Mouse (Mus musculus) megakaryocyte, embryonic 14.5 days (primary cell): ENCODE data around the gene Acsbg2.

Experiments
- FLI1 ChIP-seq: IDR thresholded peaks from 2 replicates; pipeline ENCODE4 v1.6.1; 2012; ENCODE audit warnings: low read length, inconsistent platforms, mixed read lengths
- GATA1 ChIP-seq: IDR thresholded peaks from 3 replicates; pipeline ENCODE4 v1.6.1; 2012; ENCODE audit warnings: mixed read lengths, low read length, inconsistent platforms, borderline replicate concordance

DNA sequence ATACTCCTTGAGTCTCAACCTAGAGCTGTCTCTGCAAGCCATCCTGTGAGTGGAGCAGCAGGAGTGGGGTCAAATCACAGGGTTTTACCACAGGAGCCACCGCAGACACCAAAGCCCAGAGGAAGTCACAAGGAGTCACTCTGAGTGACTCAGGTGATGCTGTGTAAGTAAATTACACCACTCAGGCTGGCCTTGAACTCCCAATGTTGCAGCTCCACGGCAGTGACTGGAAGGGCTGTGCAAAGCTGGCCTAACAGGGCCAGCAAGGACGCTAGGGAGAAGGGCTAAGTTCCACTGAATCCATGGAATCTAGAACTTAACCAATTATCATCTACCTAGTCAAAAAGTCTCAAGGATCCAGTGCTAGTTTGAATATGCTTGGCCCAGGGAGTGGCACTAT is 31.9 kb upstream of the Acsbg2 start:
- TF ChIP-seq GATA1 (no peak), FLI1 (no peak)
